Mouse (Mus musculus): ENCODE data around the gene Olfr33. TPM values are rescaled to one million over a fixed set of nuclear protein-coding genes. Genes with fewer than 3 reads are reported as not detected.

Gene Olfr33
- total RNA-seq (2021) = not detected

DNA sequence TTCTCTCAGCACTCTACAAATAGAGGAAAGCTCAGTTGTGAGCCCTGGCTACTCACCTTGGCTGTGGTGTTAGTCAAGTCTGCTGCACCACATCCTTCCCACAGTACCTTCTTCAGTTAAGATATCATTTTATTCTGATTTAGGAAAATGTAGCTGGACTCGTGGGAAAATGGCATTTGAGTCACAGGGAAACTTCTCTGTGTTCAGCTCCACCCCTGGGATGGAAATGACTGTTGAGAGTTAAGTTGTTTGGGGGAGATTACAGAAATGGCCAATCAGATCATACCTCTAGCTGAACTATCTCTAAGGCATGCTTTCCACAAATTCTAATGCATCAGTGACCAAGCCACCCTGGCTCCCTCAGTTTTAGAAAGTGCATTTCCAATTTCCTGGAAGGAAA lies at the start of gene Olfr33:
TSS of gene Olfr33 (minus strand) at position 101 of the 400 bp plus-strand sequence.
- DNase-seq (ENCODE audit: extremely low spot score in 1 of 2, low spot score in 1 of 2) = no peak

DNA sequence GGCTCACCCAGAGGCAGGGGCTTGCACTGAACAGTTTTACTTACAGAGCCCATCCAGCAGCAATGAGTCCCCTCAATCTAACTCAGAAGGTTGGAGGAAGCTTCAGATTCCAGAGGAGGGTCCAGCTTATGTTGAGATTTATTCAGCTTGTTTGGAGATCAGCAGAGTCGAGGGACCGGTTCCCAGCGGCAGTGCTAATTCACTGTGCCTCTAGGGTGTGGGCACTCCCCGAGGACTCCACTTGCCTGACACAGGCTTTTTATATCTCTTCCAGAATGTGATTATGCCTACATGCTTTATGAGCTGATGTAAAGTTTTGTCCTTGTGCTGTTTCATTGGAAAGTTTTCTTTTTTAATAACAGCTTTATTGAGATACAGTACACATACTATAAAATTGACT lies 40.4 kb upstream of the Olfr33 start, which contains the start of the genes Olfr560 and Olfr78:
TSS of gene Olfr560 (minus strand) at position 101 of the 400 bp plus-strand sequence.
TSS of gene Olfr78 (minus strand) at position 206 of the 400 bp plus-strand sequence.
- DNase-seq (ENCODE audit: extremely low spot score in 1 of 2, low spot score in 1 of 2) = no peak

DNA sequence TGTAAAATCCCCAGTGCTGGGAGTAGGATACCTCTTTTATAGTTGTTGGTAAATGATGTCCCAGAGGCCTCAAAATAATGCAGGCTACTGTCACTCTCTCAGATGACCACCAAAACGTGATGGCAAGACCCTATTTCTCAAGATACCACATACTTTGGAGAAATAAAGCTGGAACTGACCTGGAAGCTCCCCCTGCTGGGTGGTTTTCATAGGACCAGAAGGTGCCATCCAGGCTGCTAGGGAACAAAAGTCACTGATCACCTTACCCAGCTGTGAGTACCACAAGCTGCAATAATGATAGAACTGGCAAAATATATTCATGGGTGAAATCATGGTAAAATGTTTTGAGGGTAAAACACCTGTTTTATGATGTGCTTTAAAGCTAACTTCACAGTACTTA lies 33.2 kb upstream of the Olfr33 start:
- DNase-seq (ENCODE audit: extremely low spot score in 1 of 2, low spot score in 1 of 2) = no peak

DNA sequence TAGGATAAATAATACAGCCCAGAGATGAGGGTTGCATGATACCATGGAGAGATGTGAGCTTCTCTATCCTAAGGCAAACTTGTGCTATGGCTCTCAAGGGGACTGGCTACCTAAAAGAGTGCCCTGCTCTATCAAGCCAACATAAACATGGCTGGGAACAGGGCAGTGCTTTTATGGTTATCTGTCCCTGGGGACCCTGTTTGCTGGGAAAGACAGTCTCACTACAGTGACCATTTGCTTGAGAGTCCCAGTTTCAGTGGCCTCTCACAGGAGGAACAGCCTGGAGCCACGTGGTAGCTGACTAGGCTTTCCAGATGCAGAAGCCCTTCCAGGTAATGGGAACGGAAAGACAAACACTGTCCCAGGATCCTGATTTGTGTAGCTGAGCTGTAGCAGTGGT lies 18.8 kb upstream of the Olfr33 start:
- DNase-seq (ENCODE audit: extremely low spot score in 1 of 2, low spot score in 1 of 2) = no peak

DNA sequence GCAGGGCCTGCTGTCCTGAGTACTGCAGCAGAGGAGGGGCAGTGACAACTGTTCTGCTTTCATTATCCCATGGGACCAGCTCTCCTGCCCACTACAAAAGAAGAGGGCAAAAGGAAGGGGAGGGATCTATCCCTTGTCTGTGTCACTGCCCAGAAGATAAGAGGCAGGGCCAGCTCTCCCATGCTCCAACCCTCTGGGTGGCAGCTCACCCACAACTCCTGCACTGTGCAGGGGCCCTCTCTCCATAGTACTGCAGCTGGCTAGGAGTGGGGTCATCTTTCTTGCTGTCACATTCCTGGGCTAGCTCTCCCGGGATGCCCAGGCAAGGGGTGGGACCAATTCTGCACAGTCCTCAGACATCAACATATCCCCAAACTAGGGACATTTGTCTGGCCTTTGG lies 14.9 kb upstream of the Olfr33 start:
- DNase-seq (ENCODE audit: extremely low spot score in 1 of 2, low spot score in 1 of 2) = no peak

DNA sequence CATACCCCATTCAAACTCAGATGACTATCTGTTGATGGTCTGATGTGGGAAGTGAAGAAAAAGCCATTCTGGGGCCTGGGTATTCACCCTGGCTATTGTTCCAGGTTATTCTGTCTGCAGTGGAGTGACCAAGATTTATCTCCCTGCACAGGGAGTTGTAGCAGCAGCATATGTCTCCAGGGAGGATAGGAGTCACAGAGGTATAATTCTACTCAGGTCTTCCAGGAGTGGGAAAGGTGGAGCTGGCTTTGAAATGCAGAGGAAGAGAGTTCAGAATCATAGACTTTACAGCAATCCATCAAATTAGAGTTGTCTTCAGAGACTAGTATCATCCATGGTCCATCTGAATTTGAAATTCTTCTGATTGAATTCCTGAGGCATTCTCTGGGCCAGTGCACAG lies 8.5 kb upstream of the Olfr33 start, which contains the start of gene Olfr559:
TSS of gene Olfr559 (minus strand) at position 101 of the 400 bp plus-strand sequence.
- no peak for DNase-seq (ENCODE audit: extremely low spot score in 1 of 2, low spot score in 1 of 2)

DNA sequence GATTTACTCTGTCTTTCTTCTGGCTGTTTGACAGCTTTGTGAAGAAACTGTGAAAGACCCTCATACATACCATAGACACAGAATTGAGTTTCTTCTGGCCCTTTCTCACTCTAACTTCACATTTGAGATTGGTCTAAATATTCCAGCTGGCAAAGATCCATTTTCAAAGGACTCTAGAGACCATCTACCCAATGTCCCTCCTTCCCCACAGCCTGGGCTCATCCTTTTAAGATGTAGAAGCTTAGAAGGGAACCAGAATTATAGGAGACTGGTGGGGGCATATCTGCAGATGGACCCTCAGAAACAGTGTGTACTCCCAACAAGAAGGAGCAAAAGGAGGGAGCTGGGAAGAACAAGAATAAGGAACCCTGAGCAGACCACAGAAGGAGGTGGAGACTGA lies 17.0 kb downstream of the Olfr33 start, which contains the start of gene Olfr558:
TSS of gene Olfr558 (plus strand) at position 301 of the 400 bp plus-strand sequence.
- no peak for DNase-seq (ENCODE audit: extremely low spot score in 1 of 2, low spot score in 1 of 2)

DNA sequence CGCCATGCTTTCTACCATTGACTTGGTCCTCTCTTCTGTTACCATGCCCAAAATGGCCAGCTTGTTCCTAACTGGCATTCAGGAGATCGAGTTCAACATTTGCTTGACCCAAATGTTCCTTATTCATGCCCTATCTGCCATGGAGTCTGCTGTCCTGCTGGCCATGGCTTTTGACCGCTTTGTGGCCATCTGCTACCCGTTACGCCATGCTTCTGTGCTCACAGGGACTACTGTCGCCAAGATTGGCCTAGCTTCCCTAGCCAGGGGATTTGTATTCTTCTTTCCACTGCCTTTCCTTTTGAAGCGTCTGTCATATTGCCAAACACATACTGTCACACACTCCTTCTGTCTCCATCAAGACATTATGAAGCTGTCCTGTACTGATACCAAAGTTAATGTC lies 20.4 kb downstream of the Olfr33 start:
- no peak for DNase-seq (ENCODE audit: extremely low spot score in 1 of 2, low spot score in 1 of 2)

DNA sequence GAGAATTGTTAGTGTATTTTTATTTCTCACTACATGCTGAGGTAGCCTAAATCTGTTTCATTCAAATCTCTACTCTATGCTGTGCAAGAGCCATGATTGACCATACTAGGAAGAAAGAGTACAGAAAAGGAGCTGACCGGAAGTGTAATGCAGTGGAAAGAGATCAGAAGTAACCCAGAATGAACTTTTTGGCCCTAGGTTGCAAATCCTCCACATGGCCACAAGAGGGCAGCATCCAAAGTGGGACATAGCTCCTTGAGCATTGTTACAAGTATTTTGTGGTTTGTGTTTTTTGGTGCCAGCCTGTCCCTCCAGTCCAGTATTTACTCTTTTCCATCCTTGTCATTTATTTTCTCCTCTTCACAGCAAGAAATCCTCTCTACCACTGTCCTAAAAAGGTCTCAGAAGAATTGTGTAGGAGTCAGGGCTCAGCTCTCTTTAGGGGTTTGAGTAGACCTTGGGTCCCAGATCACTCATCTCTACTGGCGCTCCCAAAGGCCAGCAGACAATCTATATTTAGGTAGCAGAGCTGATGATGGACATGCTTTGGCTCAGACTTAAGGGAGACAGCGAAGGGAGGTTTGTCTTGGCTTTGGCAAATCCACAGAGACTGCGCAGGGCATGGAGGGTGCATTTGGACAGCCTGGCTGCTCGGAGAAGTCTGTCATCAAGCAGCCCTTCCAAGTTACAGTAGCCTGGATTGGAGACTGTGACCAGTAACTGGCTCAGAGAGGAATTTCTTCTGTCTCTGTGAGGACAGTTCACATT lies 23.3 kb downstream of the Olfr33 start, which contains the start of gene Olfr557:
TSS of gene Olfr557 (plus strand) at position 553 of the 768 bp plus-strand sequence.
- peak in 1 of 2 experiments; percentile 42 for DNase-seq (ENCODE audit: extremely low spot score in 1 of 2, low spot score in 1 of 2)

DNA sequence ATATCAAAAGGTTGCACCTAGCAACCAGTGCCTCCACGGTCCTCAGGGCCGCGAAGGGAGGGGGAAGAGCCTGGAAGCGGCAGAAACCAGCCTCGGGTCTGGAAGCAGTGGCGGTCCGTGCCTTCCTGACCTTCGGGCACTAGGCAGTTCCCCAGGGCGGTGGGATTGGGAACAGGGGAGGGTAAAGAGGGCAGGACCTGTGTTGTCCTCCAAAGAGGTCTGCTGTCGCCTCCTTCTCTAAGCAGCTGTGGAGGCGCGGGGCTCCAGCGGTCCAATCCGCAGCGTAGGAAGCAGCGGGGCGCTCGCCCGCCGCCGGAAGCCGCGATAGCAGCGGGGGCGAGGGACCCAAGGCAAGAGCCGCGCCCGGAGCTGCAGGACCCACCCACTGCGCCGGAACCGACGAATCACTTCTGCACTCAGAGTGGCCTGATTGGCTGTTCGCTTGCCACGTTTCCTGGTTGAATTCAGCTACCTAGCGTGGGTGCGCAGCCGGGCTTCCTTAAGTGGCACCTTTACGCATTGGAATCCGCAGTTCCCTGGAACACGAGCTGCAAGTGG lies 31.8 kb downstream of the Olfr33 start, which contains the start of gene Trim68:
TSS of gene Trim68 (minus strand) at position 384 of the 558 bp plus-strand sequence.
- DNase-seq (ENCODE audit: extremely low spot score in 1 of 2, low spot score in 1 of 2) = peak; percentile 73

DNA sequence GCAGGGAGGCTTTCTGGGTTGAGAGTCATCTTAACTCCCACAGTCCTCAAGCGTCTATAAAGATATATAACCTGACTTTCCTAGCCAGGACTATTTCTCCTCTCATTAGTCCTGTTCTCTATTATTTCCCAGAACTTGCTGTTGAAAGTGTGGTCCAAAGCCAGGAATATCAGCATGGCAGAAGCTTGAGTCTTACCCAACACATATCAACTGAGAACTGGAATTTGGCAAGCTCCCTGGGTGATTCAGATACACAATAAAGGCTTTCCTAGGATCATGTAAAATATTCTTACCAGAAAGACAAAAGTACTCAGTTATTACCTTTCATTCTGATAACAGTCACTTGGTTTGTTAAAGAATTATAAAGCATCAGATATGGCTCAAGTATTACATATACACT lies 37.0 kb downstream of the Olfr33 start:
- DNase-seq (ENCODE audit: extremely low spot score in 1 of 2, low spot score in 1 of 2) = no peak

DNA sequence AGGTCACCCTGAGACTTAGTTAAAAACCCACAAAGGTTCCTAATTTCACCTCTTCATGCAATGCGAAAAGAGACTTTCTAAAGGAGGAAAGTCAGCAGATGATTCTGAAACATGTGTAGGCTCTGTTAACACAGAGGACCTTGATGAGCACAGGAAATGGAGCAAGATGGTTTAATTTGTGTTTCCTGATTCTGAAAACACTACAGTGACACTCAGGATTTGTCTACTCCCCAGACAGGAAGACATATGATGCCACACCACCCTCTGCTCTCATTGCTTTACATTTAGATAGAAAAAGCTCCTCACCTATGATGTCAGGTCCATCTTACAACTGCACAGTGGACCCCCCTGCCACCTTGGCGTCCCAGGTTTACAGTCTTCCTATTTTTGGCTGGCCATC lies 42.6 kb downstream of the Olfr33 start:
- DNase-seq (ENCODE audit: extremely low spot score in 1 of 2, low spot score in 1 of 2) = no peak

DNA sequence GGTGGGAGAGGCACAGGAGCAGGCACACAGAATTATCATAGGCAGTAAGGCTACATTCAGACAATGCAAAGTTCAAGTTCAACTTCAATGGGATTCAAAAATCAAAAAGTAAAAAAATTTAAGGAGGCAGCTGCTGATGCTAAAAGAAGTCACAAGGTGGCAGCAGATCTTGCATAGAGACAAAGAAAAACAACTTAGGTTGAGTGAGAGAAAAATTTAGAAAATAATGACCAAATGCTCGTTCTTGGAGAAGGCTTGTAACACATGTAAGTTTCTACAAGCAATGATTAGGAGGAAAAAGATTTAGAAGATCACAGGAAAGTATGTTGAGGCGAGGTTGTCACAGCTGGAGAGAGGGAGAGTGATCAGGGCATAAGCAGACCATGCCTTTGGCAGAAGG lies 53.5 kb downstream of the Olfr33 start:
- DNase-seq (ENCODE audit: extremely low spot score in 1 of 2, low spot score in 1 of 2) = no peak

DNA sequence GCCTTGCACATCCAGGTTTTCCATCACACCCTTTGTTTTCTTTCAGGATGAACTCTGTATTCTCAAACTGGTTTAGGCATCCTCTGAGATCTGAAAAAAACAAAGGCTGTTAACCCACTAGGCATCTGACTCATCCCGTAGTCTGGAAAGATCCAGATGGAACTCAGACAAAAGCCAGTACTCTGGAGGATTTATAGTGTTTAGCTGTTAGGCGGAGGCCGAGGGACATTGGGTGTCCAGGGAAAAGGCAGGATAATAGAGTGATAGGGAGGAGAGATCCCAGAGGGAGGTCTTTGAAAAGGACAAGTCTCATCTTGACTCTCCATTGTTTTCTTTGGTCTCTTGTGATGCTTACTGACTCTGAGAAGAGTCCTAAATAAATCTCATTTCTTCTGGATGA lies 54.3 kb downstream of the Olfr33 start, which contains the start of gene Olfr556:
TSS of gene Olfr556 (plus strand) at position 301 of the 400 bp plus-strand sequence.
- no peak for DNase-seq (ENCODE audit: extremely low spot score in 1 of 2, low spot score in 1 of 2)

Other genes with a start within 250 kb of the Olfr33 start
- not detected for gene Olfr543, start 237.4 kb downstream of the Olfr33 start, total RNA-seq (2021)
- gene Olfr544, start 230.8 kb downstream of the Olfr33 start, total RNA-seq (2021) = not detected
- not detected for gene Olfr545, start 219.5 kb downstream of the Olfr33 start, total RNA-seq (2021)
- gene Olfr547, start 184.3 kb downstream of the Olfr33 start, total RNA-seq (2021) = not detected
- gene Olfr548-ps1, start 178.2 kb downstream of the Olfr33 start, total RNA-seq (2021) = not detected
- gene Olfr549, start 169.2 kb downstream of the Olfr33 start, total RNA-seq (2021) = not detected
- gene Trim21, start 153.6 kb downstream of the Olfr33 start, total RNA-seq (2021) = 1 to 10 TPM; 2.1 to 3.6 TPM
- gene Olfr550, start 147.6 kb downstream of the Olfr33 start, total RNA-seq (2021) = 1 to 10 TPM in 1 of 2 experiments, under 1 TPM in 1; 0.89 to 1.3 TPM
- gene Olfr551, start 127.2 kb downstream of the Olfr33 start, total RNA-seq (2021) = not detected
- under 1 TPM in 1 of 2 experiments, not detected in 1; 0.10 TPM for gene Olfr552, start 121.3 kb downstream of the Olfr33 start, total RNA-seq (2021)
- gene Olfr553, start 100.9 kb downstream of the Olfr33 start, total RNA-seq (2021) = not detected
- not detected for gene Olfr554, start 80.6 kb downstream of the Olfr33 start, total RNA-seq (2021)
- not detected for gene Olfr555, start 60.2 kb downstream of the Olfr33 start, total RNA-seq (2021)
- under 1 TPM in 1 of 2 experiments, not detected in 1; 0.10 TPM for gene Olfr556, start 54.2 kb downstream of the Olfr33 start, total RNA-seq (2021)
- 1 to 10 TPM; 4.5 to 7.6 TPM for gene Trim68, start 31.7 kb downstream of the Olfr33 start, total RNA-seq (2021)
- not detected for gene Olfr557, start 23.2 kb downstream of the Olfr33 start, total RNA-seq (2021)
- gene Olfr558, start 16.9 kb downstream of the Olfr33 start, total RNA-seq (2021) = under 1 TPM; 0.49 TPM
- not detected for gene Olfr559, start 8.4 kb upstream of the Olfr33 start, total RNA-seq (2021)
- not detected for gene Olfr560, start 40.3 kb upstream of the Olfr33 start, total RNA-seq (2021)
- gene Olfr78, start 40.4 kb upstream of the Olfr33 start, total RNA-seq (2021) = under 1 TPM in 1 of 2 experiments, not detected in 1; 0.12 TPM
- gene Olfr561, start 52.2 kb upstream of the Olfr33 start, total RNA-seq (2021) = not detected
- not detected for gene Olfr564, start 84.4 kb upstream of the Olfr33 start, total RNA-seq (2021)
- gene Olfr566, start 139.7 kb upstream of the Olfr33 start, total RNA-seq (2021) = not detected
- gene Olfr568, start 158.1 kb upstream of the Olfr33 start, total RNA-seq (2021) = not detected
- gene Olfr569, start 171.8 kb upstream of the Olfr33 start, total RNA-seq (2021) = not detected
- gene Olfr570, start 175.5 kb upstream of the Olfr33 start, total RNA-seq (2021) = not detected
- under 1 TPM in 1 of 2 experiments, not detected in 1; 0.05 TPM for gene Olfr571, start 198.5 kb upstream of the Olfr33 start, total RNA-seq (2021)
- not detected for gene Olfr572, start 205.3 kb upstream of the Olfr33 start, total RNA-seq (2021)
- not detected for gene Olfr573-ps1, start 223.5 kb upstream of the Olfr33 start, total RNA-seq (2021)
- gene Olfr574, start 229.4 kb upstream of the Olfr33 start, total RNA-seq (2021) = not detected
- gene Olfr575, start 239.7 kb upstream of the Olfr33 start, total RNA-seq (2021) = not detected
- not detected for gene Olfr576, start 243.6 kb upstream of the Olfr33 start, total RNA-seq (2021)